9 mouse cellular contexts compared by ENCODE assay signal in the genomic region with DNA sequence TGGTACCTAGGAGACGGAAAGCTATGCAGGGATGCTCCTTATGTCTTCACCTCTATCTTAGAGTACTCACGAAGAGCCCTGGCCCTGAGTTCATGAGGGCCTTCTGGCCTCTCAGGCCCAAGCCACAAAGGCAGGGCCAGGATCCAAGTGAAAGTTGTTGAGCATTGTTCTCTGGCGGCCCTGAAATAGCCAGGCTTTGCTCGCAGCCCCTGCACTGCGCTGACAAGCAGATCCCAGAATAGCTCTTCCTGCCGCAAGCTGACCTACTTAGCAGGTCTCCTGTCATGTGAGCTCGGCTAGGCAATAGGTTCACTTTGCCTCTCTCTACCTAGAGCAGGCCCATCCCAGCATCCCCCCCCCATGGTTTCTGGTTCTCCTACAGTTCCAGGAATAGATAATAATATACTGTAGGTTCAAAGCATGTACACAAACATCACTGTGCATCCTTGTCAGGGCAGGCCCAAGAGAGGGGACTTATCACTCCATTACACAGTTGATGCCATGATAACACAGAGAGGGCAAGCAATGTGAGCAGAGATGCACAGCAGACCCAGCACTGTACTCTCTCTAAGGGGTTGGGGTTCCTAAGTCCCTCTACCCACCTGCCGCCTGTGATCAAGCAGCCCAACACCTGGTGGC. TPM values are rescaled to one million over a fixed set of nuclear protein-coding genes. Genes with fewer than 3 reads are reported as not detected.
DNase-seq lines count a peak whose midpoint lies in the region; ATAC-seq lines count a peak whose summit lies in the region.
"Had no signal": no experiment of that assay in that cellular context is flagged by ENCODE, and none has a peak within 500 bp of the region (broad histone marks: within the 10 kb centered on the region; RNA-seq: fewer than 3 reads in every experiment).

No protein-coding gene starts in this region.

- intact Hi-C loops in heart, postnatal 10 days (cut with DNase I): no loop called here
- intact Hi-C loops in left cerebral cortex, postnatal 4 days (cut with DNase I): no loop called here

- WGBS in embryonic facial prominence, embryonic 11.5 days: 51% methylated on average over 8 of the region's 8 CpGs

- no peaks in the 10 kb centered on the region for H3K9me3 ChIP-seq in embryonic facial prominence, embryonic 11.5 days (replicated peaks; ENCODE audit: control insufficient read depth, low read length)
- H3K9me3 ChIP-seq: lung, embryonic 15.5 days had no signal

- no peaks in the 10 kb centered on the region for H3K36me3 ChIP-seq in embryonic facial prominence, embryonic 11.5 days (replicated peaks; ENCODE audit: control insufficient read depth, insufficient read depth, low read depth, low read length)
- H3K36me3 ChIP-seq: lung, embryonic 15.5 days had no signal

- ATAC-seq in CD4-positive, CD25-positive, alpha-beta regulatory T cell, adult 4 months: peak; percentile 37
- ATAC-seq in embryonic facial prominence, embryonic 11.5 days (replicated peaks; ENCODE audit: insufficient number of reproducible peaks, low FRiP score, low TSS enrichment, low read depth): no peak
- ATAC-seq in erythroid progenitor cell, adult 5-6 weeks (replicated peaks; ENCODE audit: low FRiP score, poor library complexity, severe bottlenecking): no peak

- H3K4me2 ChIP-seq in embryonic facial prominence, embryonic 11.5 days (ENCODE audit: low read depth, low read length): no peak overlapping the region
- H3K4me2 ChIP-seq: lung, embryonic 15.5 days had no signal

- H3K4me1 ChIP-seq in embryonic facial prominence, embryonic 11.5 days (ENCODE audit: control insufficient read depth, insufficient read depth, low read length): no peaks in the 10 kb centered on the region

- H3K9ac ChIP-seq in embryonic facial prominence, embryonic 11.5 days (replicated peaks; ENCODE audit: low read length): no peak overlapping the region
- H3K9ac ChIP-seq: lung, embryonic 15.5 days had no signal

- H3K27ac ChIP-seq in embryonic facial prominence, embryonic 11.5 days (replicated peaks; ENCODE audit: low read depth, low read length): no peak overlapping the region
- H3K27ac ChIP-seq: lung, embryonic 15.5 days had no signal

- peak; percentile 66 to 77 for DNase-seq in adrenal gland, adult (ENCODE audit: inconsistent age in 2 of 2, low spot score in 1 of 2)
- no peak for DNase-seq in adrenal gland, postnatal 4 days (ENCODE audit: low spot score in 2 of 2)
- peak; percentile 8 for DNase-seq in embryonic facial prominence, embryonic 11.5 days (ENCODE audit: low spot score)
- DNase-seq in heart, postnatal 10 days: peak; percentile 85 to 88
- DNase-seq in left cerebral cortex, postnatal 4 days: peak; percentile 13
- peak; percentile 78 for DNase-seq in retina, adult 2 months (ENCODE audit: low read depth, low spot score)

- H3K27me3 ChIP-seq in embryonic facial prominence, embryonic 11.5 days (ENCODE audit: control insufficient read depth, insufficient read depth, low read length): no peaks in the 10 kb centered on the region
- H3K27me3 ChIP-seq: lung, embryonic 15.5 days had no signal

- no peak overlapping the region for H3K4me3 ChIP-seq in embryonic facial prominence, embryonic 11.5 days (ENCODE audit: low read depth, low read length)
- H3K4me3 ChIP-seq: lung, embryonic 15.5 days had no signal

RNA-seq across cellular contexts. Expression of a gene that starts 25.3 kb away (rescaled TPM):
- total RNA-seq in adrenal gland, postnatal 4 days (2021): not detected
- polyA plus RNA-seq in CD4-positive, CD25-positive, alpha-beta regulatory T cell, adult 4 months (2017; shearing (Covaris generic)): under 1 TPM in 1 of 2 experiments, not detected in 1; 0.83 TPM
- not detected in 2 replicates for polyA plus RNA-seq in embryonic facial prominence, embryonic 11.5 days (2014; fragmentation: Nextera tagmentation; extraction: Ambion mirVana)
- not detected for total RNA-seq in heart, postnatal 10 days (2021)
- not detected for total RNA-seq in left cerebral cortex, postnatal 4 days (2021)
- total RNA-seq in erythroid progenitor cell, adult 5-6 weeks (2015; ENCODE audit: low replicate concordance): not detected in 2 replicates
- not detected in 2 replicates for total RNA-seq in erythroid progenitor cell, adult 5-6 weeks (2017; ENCODE audit: low replicate concordance)
- polyA plus RNA-seq: lung, embryonic 15.5 days had no signal

RNA-seq across cellular contexts. Expression of a gene that starts 43.7 kb away (rescaled TPM):
- 10 to 100 TPM; 30.3 to 34.3 TPM for total RNA-seq in adrenal gland, postnatal 4 days (2021)
- 10 to 100 TPM; 14.7 to 19.5 TPM for polyA plus RNA-seq in CD4-positive, CD25-positive, alpha-beta regulatory T cell, adult 4 months (2017; shearing (Covaris generic))
- 143 and 145 TPM in 2 replicates for polyA plus RNA-seq in embryonic facial prominence, embryonic 11.5 days (2014; fragmentation: Nextera tagmentation; extraction: Ambion mirVana)
- total RNA-seq in heart, postnatal 10 days (2021): 10 to 100 TPM; 44.2 to 66.0 TPM
- 10 to 100 TPM; 72.0 to 72.1 TPM for total RNA-seq in left cerebral cortex, postnatal 4 days (2021)
- 18.9 and 22.7 TPM in 2 replicates for total RNA-seq in erythroid progenitor cell, adult 5-6 weeks (2015; ENCODE audit: low replicate concordance)
- total RNA-seq in erythroid progenitor cell, adult 5-6 weeks (2017; ENCODE audit: low replicate concordance): 19.4 and 30.8 TPM in 2 replicates

RNA-seq across cellular contexts. Expression of a gene that starts 52.6 kb away (rescaled TPM):
- 10 to 100 TPM in 1 of 2 experiments, 1 to 10 TPM in 1; 8.2 to 10.4 TPM for total RNA-seq in adrenal gland, postnatal 4 days (2021)
- not detected for polyA plus RNA-seq in CD4-positive, CD25-positive, alpha-beta regulatory T cell, adult 4 months (2017; shearing (Covaris generic))
- 7.1 and 7.6 TPM in 2 replicates for polyA plus RNA-seq in embryonic facial prominence, embryonic 11.5 days (2014; fragmentation: Nextera tagmentation; extraction: Ambion mirVana)
- 10 to 100 TPM; 76.0 to 81.5 TPM for total RNA-seq in heart, postnatal 10 days (2021)
- total RNA-seq in left cerebral cortex, postnatal 4 days (2021): 1 to 10 TPM; 2.9 to 3.5 TPM
- 10.9 and 13.3 TPM in 2 replicates for total RNA-seq in erythroid progenitor cell, adult 5-6 weeks (2015; ENCODE audit: low replicate concordance)
- 5.6 TPM in 2 replicates for total RNA-seq in erythroid progenitor cell, adult 5-6 weeks (2017; ENCODE audit: low replicate concordance)

Comparison
In these comparisons a context has a peak if more than half of its experiments do, and no peak if none do; other contexts are left out.
1. DNase-seq: peak in adrenal gland, adult (2 of 2), embryonic facial prominence, embryonic 11.5 days (single experiment), heart, postnatal 10 days (2 of 2), left cerebral cortex, postnatal 4 days (single experiment) and retina, adult 2 months (single experiment); none in adrenal gland, postnatal 4 days (0 of 2).
2. RNA of a gene that starts 52.6 kb away (total RNA-seq): 76.0 to 81.5 TPM in heart, postnatal 10 days; 5.6 to 13.3 TPM in erythroid progenitor cell, adult 5-6 weeks, 8.2 to 10.4 TPM in adrenal gland, postnatal 4 days and 2.9 to 3.5 TPM in left cerebral cortex, postnatal 4 days; every median in the first group is over 4 times any median in the second.